Mouse (Mus musculus): ENCODE results near the gene Adh1. TPM values are rescaled to one million over a fixed set of nuclear protein-coding genes. Genes with fewer than 3 reads are reported as not detected.

The Adh1 gene
- polyA plus RNA-seq, 1 experiment from 2014 or later = 6.5 TPM

DNA sequence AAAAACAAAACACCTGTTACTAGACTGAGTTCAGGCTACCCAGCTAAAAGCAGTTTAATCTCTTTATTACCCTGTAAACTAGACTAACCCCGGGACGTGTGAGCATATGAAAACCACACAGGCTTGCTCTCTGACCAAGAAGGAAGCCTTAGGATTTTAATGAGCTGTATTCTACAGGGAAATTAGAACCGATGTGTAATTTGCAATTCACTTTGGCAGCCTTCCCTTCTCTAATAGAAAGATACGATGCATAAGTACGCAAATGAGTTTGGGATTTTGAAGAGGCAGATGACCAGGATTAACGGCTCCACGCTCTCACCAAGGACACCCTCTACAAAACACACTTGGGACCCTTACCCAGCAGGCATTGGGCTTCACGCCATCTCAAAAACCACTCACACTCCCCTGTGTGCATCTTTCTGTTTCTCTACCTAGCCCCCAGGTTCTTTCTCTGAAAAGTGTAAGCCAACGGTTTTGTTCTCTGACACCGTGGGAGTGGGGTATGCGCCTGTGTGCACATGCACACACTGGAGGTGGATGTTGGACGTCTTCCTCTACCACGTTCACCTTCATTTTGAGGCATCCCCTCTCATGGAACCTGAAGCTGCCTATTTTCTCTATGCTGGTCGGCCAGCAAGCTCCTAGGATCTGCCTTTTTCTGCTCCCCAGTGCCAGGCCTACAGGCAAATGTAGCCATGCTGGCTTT lies 18.6 kb upstream of the Adh1 start:
- no peak overlapping the region for H3K9ac ChIP-seq (ENCODE audit: low read length)
- WGBS = 85% methylated on average over 14 of the region's 14 CpGs
- H3K27ac ChIP-seq (replicated peaks in 1 of 2; ENCODE audit: control insufficient read depth in 1 of 2, insufficient read depth in 1 of 2, low read depth in 2 of 2, low read length in 2 of 2) = no peak overlapping the region
- no peaks in the 10 kb centered on the region; a peak in 1 of 4 replicates for H3K4me1 ChIP-seq (ENCODE audit: control insufficient read depth in 2 of 2, insufficient read depth in 2 of 2, low read length in 2 of 2)
- no peak for ATAC-seq (ENCODE audit: insufficient number of reproducible peaks, insufficient read depth, low FRiP score, low read depth)
- no peak overlapping the region for H3K4me2 ChIP-seq (ENCODE audit: low read length)
- no peaks in the 10 kb centered on the region for H3K27me3 ChIP-seq (ENCODE audit: control insufficient read depth, insufficient read depth, low read length)
- no peaks in the 10 kb centered on the region for H3K9me3 ChIP-seq (ENCODE audit: control insufficient read depth, low read length)
- H3K36me3 ChIP-seq (ENCODE audit: control insufficient read depth, insufficient read depth, low read length) = no peaks in the 10 kb centered on the region
- no peak overlapping the region for H3K4me3 ChIP-seq (ENCODE audit: control insufficient read depth in 1 of 2, insufficient read depth in 1 of 2, low read depth in 1 of 2, low read length in 2 of 2)

- no peak overlapping the region for H3K4me2 ChIP-seq (ENCODE audit: low read length)
- H3K4me1 ChIP-seq (ENCODE audit: control insufficient read depth in 2 of 2, insufficient read depth in 2 of 2, low read length in 2 of 2) = no peaks in the 10 kb centered on the region; a peak in 1 of 4 replicates
- H3K27me3 ChIP-seq (ENCODE audit: control insufficient read depth, insufficient read depth, low read length) = no peaks in the 10 kb centered on the region
- H3K9me3 ChIP-seq (ENCODE audit: control insufficient read depth, low read length) = no peaks in the 10 kb centered on the region
- no peak overlapping the region for H3K9ac ChIP-seq (ENCODE audit: low read length)
- H3K27ac ChIP-seq (replicated peaks in 1 of 2; ENCODE audit: control insufficient read depth in 1 of 2, insufficient read depth in 1 of 2, low read depth in 2 of 2, low read length in 2 of 2) = no peak overlapping the region
- no peaks in the 10 kb centered on the region for H3K36me3 ChIP-seq (ENCODE audit: control insufficient read depth, insufficient read depth, low read length)
- 89% methylated on average over 6 of the region's 6 CpGs for WGBS
- ATAC-seq (ENCODE audit: insufficient number of reproducible peaks, insufficient read depth, low FRiP score, low read depth) = no peak
- no peak overlapping the region for H3K4me3 ChIP-seq (ENCODE audit: control insufficient read depth in 1 of 2, insufficient read depth in 1 of 2, low read depth in 1 of 2, low read length in 2 of 2)
These were observed 17.9 kb upstream of the Adh1 start for GRCm38 (mm10) chr3:138242933-138243332.

DNA sequence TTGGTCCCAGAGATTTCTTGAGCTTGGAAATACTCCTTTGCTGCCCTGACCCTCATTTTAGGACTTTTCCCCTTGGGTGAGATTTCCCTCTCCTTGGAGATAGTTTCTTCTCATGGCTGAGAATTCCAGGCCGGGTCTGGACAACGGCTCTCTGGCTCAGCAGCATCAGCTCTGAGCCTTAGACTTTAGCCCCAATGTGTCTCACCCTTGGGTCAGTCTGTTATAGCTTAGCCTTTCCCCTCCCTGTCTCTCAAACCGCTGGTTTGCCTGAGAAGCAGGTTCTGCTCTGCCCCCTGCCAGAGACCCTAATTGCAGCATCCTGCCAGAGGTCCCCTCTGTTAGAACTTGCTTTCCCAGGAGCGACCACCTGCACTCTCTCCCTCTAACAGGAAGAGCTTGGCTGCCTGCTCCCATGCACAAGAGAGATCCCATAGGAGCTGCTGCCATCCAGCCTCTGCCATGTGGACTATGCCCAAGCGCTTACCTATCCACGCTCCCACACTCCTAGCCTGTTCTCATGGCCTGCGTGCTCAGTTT lies 16.4 kb upstream of the Adh1 start:
- Histone ChIP-seq H3K27ac (replicated peaks in 1 of 2; ENCODE audit: control insufficient read depth in 1 of 2, insufficient read depth in 1 of 2, low read depth in 2 of 2, low read length in 2 of 2) (no peak overlapping the region), H3K4me2 (ENCODE audit: low read length) (no peak overlapping the region), H3K9ac (ENCODE audit: low read length) (no peak overlapping the region), H3K4me3 (ENCODE audit: control insufficient read depth in 1 of 2, insufficient read depth in 1 of 2, low read depth in 1 of 2, low read length in 2 of 2) (no peak overlapping the region), H3K4me1 (ENCODE audit: control insufficient read depth in 2 of 2, insufficient read depth in 2 of 2, low read length in 2 of 2) (no peaks in the 10 kb centered on the region; a peak in 1 of 4 replicates), H3K27me3 (ENCODE audit: control insufficient read depth, insufficient read depth, low read length) (no peaks in the 10 kb centered on the region), H3K9me3 (ENCODE audit: control insufficient read depth, low read length) (no peaks in the 10 kb centered on the region), H3K36me3 (ENCODE audit: control insufficient read depth, insufficient read depth, low read length) (no peaks in the 10 kb centered on the region)
- WGBS = 76% methylated on average over 7 of the region's 7 CpGs
- no peak for ATAC-seq (ENCODE audit: insufficient number of reproducible peaks, insufficient read depth, low FRiP score, low read depth)

DNA sequence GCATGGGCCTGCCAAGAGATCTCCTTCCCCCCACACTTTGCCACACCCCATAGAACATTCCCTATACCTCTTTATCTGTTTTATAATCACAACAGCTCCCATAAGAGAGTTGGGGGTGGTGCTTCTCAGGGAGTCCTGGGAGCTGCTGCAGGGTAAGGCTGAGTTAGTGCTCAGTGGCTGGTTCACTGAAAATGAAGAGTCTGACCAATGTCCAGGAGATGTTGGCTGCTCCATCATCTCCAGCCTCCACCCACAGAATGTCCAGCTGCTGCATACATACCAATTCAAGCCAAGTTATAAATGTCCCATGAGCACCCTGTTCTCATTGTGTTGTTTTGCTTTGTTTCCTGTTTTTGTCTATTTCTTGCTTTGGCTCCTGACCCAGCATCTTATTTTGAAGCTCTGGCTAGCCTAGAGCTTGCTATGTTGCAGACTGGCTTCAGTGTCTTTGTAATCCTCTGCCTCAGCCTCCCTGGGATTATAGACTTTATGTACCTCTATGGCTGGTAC lies 14.2 kb upstream of the Adh1 start:
- no peak for ATAC-seq (ENCODE audit: insufficient number of reproducible peaks, insufficient read depth, low FRiP score, low read depth)
- Histone ChIP-seq H3K27ac (replicated peaks in 1 of 2; ENCODE audit: control insufficient read depth in 1 of 2, insufficient read depth in 1 of 2, low read depth in 2 of 2, low read length in 2 of 2) (no peak overlapping the region), H3K4me3 (ENCODE audit: control insufficient read depth in 1 of 2, insufficient read depth in 1 of 2, low read depth in 1 of 2, low read length in 2 of 2) (no peak overlapping the region)

DNA sequence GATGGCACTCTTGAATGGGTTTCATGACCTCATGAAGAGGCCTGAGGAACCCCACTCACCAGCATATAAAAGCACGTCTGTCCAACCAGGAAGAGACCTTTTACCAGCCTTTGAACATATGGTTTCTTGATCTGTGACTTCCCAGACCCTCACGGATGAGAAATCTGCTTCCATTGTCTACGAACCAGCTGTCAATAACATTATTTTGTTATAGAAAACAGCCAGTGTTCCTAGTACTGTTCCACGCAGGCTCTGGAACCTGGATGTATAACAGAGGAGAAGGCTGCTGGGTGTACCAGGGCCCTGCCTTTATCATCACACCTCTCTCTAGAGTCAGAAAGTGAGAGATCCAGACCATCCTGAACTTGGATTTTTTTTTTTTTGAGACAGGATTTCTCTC lies 13.6 kb upstream of the Adh1 start:
- H3K36me3 ChIP-seq (ENCODE audit: control insufficient read depth, insufficient read depth, low read length) = no peaks in the 10 kb centered on the region
- no peak overlapping the region for H3K4me3 ChIP-seq (ENCODE audit: control insufficient read depth in 1 of 2, insufficient read depth in 1 of 2, low read depth in 1 of 2, low read length in 2 of 2)
- H3K27ac ChIP-seq (replicated peaks in 1 of 2; ENCODE audit: control insufficient read depth in 1 of 2, insufficient read depth in 1 of 2, low read depth in 2 of 2, low read length in 2 of 2) = no peak overlapping the region
- H3K4me1 ChIP-seq (ENCODE audit: control insufficient read depth in 2 of 2, insufficient read depth in 2 of 2, low read length in 2 of 2) = no peaks in the 10 kb centered on the region
- 78% methylated on average over 4 of the region's 4 CpGs for WGBS
- H3K27me3 ChIP-seq (ENCODE audit: control insufficient read depth, insufficient read depth, low read length) = no peaks in the 10 kb centered on the region
- ATAC-seq (ENCODE audit: insufficient number of reproducible peaks, insufficient read depth, low FRiP score, low read depth) = no peak
- H3K9ac ChIP-seq (ENCODE audit: low read length) = no peak overlapping the region
- no peak overlapping the region for H3K4me2 ChIP-seq (ENCODE audit: low read length)
- no peaks in the 10 kb centered on the region for H3K9me3 ChIP-seq (ENCODE audit: control insufficient read depth, low read length)

More for the DNA sequence above, 14.2 kb upstream of the Adh1 start:
- Histone ChIP-seq H3K27me3 (ENCODE audit: control insufficient read depth, insufficient read depth, low read length) (no peaks in the 10 kb centered on the region), H3K36me3 (ENCODE audit: control insufficient read depth, insufficient read depth, low read length) (no peaks in the 10 kb centered on the region), H3K9me3 (ENCODE audit: control insufficient read depth, low read length) (no peaks in the 10 kb centered on the region), H3K9ac (ENCODE audit: low read length) (no peak overlapping the region), H3K4me2 (ENCODE audit: low read length) (no peak overlapping the region), H3K4me1 (ENCODE audit: control insufficient read depth in 2 of 2, insufficient read depth in 2 of 2, low read length in 2 of 2) (no peaks in the 10 kb centered on the region)

DNA sequence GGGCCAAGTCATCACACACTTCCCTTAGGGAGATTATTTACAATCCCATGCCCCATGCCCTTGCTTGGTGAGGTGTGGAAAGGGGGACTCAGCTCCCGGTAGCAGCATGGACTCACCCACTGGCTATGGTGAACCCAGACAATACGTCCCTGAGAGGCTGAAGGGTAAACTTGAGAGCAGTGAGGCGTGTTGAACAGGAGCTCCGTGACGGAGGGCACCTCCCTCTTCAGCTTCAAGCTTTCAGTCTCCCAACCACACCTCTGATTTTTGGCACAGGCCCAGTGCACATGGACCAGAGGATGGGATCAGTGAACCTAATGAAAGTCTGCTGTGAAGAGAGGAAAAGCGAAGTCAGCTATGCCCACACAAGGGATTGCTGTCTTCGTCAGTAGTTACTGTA lies 12.8 kb upstream of the Adh1 start:
- Histone ChIP-seq H3K4me2 (ENCODE audit: low read length) (no peak overlapping the region), H3K27ac (replicated peaks in 1 of 2; ENCODE audit: control insufficient read depth in 1 of 2, insufficient read depth in 1 of 2, low read depth in 2 of 2, low read length in 2 of 2) (no peak overlapping the region), H3K9ac (ENCODE audit: low read length) (no peak overlapping the region), H3K4me3 (ENCODE audit: control insufficient read depth in 1 of 2, insufficient read depth in 1 of 2, low read depth in 1 of 2, low read length in 2 of 2) (no peak overlapping the region), H3K9me3 (ENCODE audit: control insufficient read depth, low read length) (no peaks in the 10 kb centered on the region), H3K4me1 (ENCODE audit: control insufficient read depth in 2 of 2, insufficient read depth in 2 of 2, low read length in 2 of 2) (no peaks in the 10 kb centered on the region), H3K27me3 (ENCODE audit: control insufficient read depth, insufficient read depth, low read length) (no peaks in the 10 kb centered on the region), H3K36me3 (ENCODE audit: control insufficient read depth, insufficient read depth, low read length) (no peaks in the 10 kb centered on the region)
- 70% methylated on average over 7 of the region's 7 CpGs for WGBS
- ATAC-seq (ENCODE audit: insufficient number of reproducible peaks, insufficient read depth, low FRiP score, low read depth) = no peak

GRCm38 (mm10) chr3:138248746-138249145 lies 12.0 kb upstream of the Adh1 start:
- no peaks in the 10 kb centered on the region for H3K9me3 ChIP-seq (ENCODE audit: control insufficient read depth, low read length)
- H3K27ac ChIP-seq (replicated peaks in 1 of 2; ENCODE audit: control insufficient read depth in 1 of 2, insufficient read depth in 1 of 2, low read depth in 2 of 2, low read length in 2 of 2) = no peak overlapping the region
- H3K4me2 ChIP-seq (ENCODE audit: low read length) = no peak overlapping the region
- no peak for ATAC-seq (ENCODE audit: insufficient number of reproducible peaks, insufficient read depth, low FRiP score, low read depth)
- H3K4me3 ChIP-seq (ENCODE audit: control insufficient read depth in 1 of 2, insufficient read depth in 1 of 2, low read depth in 1 of 2, low read length in 2 of 2) = no peak overlapping the region
- H3K4me1 ChIP-seq (ENCODE audit: control insufficient read depth in 2 of 2, insufficient read depth in 2 of 2, low read length in 2 of 2) = no peaks in the 10 kb centered on the region
- no peak overlapping the region for H3K9ac ChIP-seq (ENCODE audit: low read length)
- no peaks in the 10 kb centered on the region for H3K27me3 ChIP-seq (ENCODE audit: control insufficient read depth, insufficient read depth, low read length)
- WGBS = 87% methylated on average over 8 of the region's 8 CpGs
- H3K36me3 ChIP-seq (ENCODE audit: control insufficient read depth, insufficient read depth, low read length) = no peaks in the 10 kb centered on the region

DNA sequence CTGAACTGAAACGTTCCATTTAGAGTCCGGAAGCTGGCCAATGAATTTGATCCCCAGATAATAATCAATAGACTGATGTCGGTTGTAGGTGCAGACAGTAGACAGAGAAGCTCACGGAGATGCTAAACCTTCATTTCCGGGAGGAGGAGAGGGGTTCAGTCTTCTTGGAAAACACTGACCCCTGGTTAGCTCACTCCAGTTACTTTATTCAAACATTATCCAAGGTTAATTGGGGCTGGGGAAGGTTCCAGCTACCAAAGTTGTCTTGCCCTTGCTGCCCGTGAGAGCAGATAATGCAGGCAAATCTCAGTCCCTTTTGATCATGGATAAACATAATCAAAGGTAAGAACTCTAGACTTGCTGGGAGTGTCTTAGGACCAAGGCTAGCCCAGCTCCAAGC lies 9.6 kb upstream of the Adh1 start:
- H3K4me2 ChIP-seq (ENCODE audit: low read length) = no peak overlapping the region
- H3K9ac ChIP-seq (ENCODE audit: low read length) = no peak overlapping the region
- WGBS = 81% methylated on average over 6 of the region's 6 CpGs
- ATAC-seq (ENCODE audit: insufficient number of reproducible peaks, insufficient read depth, low FRiP score, low read depth) = no peak
- H3K4me1 ChIP-seq (ENCODE audit: control insufficient read depth in 2 of 2, insufficient read depth in 2 of 2, low read length in 2 of 2) = 0 out of 4 replicates have a peak, but pooled peaks cover 0 to under 1% of the 10 kb centered on the region in 2 experiments
- H3K27ac ChIP-seq (replicated peaks in 1 of 2; ENCODE audit: control insufficient read depth in 1 of 2, insufficient read depth in 1 of 2, low read depth in 2 of 2, low read length in 2 of 2) = no peak overlapping the region
- H3K27me3 ChIP-seq (ENCODE audit: control insufficient read depth, insufficient read depth, low read length) = no peaks in the 10 kb centered on the region
- H3K9me3 ChIP-seq (ENCODE audit: control insufficient read depth, low read length) = no peaks in the 10 kb centered on the region
- H3K4me3 ChIP-seq (ENCODE audit: control insufficient read depth in 1 of 2, insufficient read depth in 1 of 2, low read depth in 1 of 2, low read length in 2 of 2) = no peak overlapping the region
- H3K36me3 ChIP-seq (ENCODE audit: control insufficient read depth, insufficient read depth, low read length) = no peaks in the 10 kb centered on the region

All from heart, embryonic 14.5 days (tissue).